Mouse (Mus musculus): Measurements from ENCODE around the gene Kcmf1.

Gene Kcmf1

DNA sequence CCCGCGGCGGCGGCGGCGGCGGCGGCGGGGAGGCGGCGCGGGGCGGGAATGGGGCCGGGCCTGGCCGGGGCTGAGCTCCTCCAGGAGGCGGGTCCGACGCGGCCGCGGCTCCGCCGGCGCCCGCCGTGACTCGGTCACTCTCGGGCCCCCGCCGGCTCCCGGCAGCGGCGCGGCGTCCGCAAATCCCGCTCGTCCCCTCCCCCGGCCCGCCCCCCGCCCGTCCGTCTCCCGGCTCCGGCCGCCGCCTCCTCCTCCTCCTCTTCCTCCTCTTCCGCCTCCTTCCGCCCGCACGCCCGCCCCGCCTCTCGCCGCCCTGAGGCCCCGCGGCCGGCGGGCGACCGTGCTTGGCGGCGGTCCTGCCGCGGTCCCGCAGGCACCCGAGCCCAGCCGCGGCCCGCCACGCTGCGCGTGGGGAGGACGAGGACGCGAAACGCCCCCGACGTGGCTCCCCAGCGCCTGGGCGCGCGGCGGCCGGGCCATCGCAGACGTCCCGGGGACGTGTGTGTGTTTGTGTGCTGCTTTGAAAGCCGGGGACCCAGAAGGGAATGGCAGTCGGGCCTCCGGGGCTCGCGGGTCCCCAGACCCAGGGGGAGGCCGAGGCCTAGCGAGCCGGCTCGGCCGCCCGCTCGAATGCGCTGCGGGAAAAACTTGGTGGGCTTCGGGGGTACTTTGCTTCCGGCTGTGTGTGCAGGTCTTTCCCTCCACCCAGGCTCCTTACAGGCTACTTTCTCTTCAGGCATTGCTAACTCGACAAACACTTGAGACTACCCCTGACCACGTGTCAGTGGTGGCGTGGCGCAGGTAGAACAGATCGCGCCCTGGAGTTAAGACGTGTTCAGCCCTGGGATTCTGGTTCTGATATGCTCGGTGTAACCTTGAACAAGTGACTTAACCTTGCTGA lies at the start of gene Kcmf1:
TSS of gene Kcmf1 (minus strand) at position 199 of the 901 bp plus-strand sequence.
- peak; percentile 84 for DNase-seq

GRCm38 (mm10) chr6:72949161-72949756 lies 49.5 kb upstream of the Kcmf1 start:
- DNase-seq: no peak

DNA sequence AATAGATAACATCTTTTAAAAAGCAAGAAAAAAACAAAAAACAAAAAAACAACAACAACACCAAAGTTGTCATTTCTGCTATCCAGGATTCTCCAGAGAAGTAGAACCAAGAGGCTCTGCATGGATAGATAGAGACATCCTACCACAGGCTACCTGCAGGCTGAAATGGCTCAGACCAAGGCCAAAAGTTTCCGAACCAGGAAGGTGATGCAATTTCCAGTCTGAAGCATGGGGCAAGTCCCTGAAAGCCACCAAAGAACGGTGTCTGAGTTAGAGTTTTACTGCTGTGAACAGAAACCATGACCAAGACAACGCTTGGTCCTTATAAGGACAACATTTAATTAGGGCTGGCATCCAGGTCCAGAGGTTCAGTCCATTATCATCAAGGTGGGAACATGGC lies 48.6 kb upstream of the Kcmf1 start:
- no peak for DNase-seq

- DNase-seq: no peak
Observed at GRCm38 (mm10) chr6:72947960-72948359, 48.2 kb upstream of the Kcmf1 start.

DNA sequence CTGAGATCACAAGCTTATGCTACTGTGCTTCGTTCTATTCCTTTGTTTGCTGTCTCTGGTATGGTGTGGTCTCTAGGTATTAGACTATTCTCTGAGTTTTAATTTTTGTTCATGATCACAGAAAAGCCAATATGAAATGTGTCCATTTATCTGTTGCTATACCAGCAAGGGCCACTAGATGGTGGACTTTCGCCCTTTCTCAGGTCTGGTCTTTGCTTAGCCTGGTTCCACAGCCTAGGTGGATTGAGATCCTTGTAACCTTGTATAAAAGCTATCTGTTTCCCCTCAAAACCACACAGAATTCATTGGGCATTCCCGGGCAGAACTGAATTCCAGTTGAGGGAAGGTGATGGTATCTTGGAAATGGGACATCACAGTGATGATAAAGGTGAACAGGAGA lies 40.7 kb upstream of the Kcmf1 start:
- DNase-seq: peak; percentile 70

DNA sequence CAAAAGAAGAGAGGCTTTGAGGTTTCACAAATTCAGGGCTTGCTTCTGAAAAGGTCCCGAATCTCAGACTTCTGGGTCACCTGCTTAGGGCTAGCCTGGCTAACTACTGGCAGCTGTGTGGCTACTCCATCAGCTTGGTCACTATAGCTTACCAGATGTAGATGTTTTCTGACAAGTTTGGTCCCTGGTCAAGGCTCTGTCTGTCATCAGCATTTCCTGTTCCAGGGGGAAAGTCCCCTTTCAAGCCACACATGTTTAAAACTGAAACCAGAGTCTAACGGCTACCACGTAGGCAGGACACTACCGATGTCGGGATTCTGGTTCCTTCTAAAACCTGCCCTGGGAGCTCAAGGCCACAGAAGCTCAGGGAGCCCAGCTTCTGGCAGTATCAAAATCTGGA lies 38.1 kb upstream of the Kcmf1 start:
- no peak for DNase-seq

- DNase-seq: no peak
Observed at GRCm38 (mm10) chr6:72937430-72937829, 37.7 kb upstream of the Kcmf1 start.

GRCm38 (mm10) chr6:72932955-72933354 lies 33.2 kb upstream of the Kcmf1 start:
- DNase-seq: no peak

DNA sequence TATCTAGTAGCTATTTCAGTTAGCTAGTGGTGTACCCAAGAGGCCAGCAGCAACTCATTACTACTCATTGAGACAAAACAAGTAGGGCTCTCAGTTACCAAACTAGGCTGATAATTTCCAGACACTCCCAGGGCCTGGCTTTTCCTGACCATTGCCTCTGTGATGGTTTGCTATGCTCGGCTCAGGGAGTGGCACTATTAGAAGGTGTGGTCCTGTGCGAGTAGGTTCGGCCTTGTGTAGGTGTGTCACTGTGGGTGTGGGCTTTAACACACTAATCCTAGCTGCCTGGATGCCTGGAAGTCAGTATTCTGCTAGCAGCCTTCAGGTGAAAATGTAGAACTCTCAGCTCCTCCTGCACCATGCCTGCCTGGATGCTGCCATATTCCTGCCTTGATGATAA lies 31.8 kb upstream of the Kcmf1 start:
- DNase-seq: no peak

DNA sequence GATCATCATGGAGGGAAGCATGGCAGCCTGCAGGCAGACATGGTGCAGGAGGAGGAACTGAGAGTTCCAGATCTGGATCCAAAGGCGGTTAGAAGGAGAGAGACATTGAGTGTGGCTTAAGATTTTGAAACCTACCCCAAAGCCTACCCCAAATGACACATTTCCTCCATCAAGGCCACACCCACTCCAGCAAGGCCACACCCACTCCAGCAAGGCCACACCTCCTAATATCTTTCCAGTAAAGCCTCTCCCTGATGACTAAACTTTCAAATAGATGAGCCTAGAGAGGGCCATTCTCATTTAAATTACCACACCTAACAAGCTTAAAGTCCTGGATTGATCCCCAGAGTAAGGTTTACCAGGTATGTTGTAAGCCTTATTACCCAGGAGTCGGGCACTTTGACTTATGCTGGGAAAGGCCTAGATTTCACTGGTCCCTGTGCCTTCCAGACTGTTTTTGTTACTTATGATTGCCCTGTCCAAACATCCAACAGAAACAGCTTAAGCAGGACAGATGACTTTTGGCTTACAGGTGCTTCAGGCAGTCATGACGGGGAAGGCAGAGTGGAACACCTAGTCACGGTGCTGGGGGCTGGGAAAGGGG lies 30.1 kb upstream of the Kcmf1 start:
- DNase-seq: no peak

- peak; percentile 35 for DNase-seq
Observed at GRCm38 (mm10) chr6:72926755-72927482, 27.1 kb upstream of the Kcmf1 start.

GRCm38 (mm10) chr6:72926031-72926430 lies 26.3 kb upstream of the Kcmf1 start:
- no peak for DNase-seq

- DNase-seq: no peak
Observed at GRCm38 (mm10) chr6:72923381-72923780, 23.6 kb upstream of the Kcmf1 start.

GRCm38 (mm10) chr6:72921081-72921480 lies 21.3 kb upstream of the Kcmf1 start:
- no peak for DNase-seq

DNA sequence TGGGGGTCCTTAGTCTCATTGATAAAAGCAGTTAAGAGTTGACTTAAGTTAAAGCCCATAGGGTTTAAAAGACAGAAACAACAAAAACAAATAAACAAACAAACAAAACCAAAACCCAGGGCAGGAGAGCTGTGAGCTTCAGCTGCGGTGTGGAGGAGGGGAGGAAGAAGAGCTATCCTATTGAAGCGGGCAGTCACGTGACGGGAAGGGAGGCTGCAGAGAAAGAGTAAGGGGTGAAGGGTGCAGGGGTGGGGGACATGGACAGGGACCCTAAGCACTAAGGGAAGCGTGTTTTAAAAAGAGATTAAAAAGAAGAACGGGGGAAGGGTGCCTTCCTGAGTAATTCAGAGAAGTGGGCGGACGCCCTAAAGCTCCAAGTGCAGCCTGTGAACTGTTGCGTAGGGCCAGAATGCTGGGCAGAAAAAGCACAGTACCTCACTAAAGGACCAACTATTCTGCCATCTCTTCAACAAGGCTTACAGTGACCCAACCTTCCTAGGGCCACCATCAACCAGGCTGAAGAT lies 18.8 kb upstream of the Kcmf1 start:
- DNase-seq: no peak

GRCm38 (mm10) chr6:72916330-72916729 lies 16.6 kb upstream of the Kcmf1 start:
- no peak for DNase-seq

- no peak for DNase-seq
Observed at GRCm38 (mm10) chr6:72914087-72914749, 14.4 kb upstream of the Kcmf1 start.

GRCm38 (mm10) chr6:72911261-72911660 lies 11.5 kb upstream of the Kcmf1 start:
- no peak for DNase-seq

DNA sequence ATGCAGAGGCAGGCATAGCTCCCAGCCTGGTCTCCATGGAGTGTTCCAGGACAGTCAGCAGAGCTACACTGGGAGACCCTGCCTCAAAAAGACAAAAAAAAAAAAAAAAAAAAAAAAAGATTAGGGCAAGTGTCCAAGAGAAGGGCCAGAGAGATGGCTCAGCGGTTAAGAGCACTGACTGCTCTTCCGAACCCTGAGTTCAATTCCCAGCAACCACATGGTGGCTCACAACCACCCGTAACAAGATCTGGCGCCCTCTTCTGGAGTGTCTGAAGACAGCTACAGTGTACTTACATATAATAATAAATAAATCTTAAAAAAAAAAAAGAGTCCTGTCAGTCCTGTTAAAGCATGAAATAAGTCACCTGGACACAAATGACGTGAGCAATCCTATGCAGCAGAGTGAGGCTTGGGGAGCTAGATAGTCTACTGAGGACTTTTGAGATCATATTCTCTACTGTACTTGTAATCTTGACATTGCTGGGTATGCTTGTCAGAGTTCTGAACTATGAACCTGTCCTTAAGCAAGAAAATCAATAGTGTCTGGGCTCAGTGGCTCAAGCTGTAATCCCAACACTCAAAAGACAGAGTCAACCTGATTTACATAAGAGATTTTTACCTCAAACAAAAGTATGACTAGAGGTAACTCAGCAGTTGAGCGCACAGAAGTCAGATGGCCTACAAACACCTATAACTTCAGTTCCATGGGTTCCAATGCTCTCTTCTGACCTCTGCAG lies 2.6 kb upstream of the Kcmf1 start:
- no peak for DNase-seq

GRCm38 (mm10) chr6:72900952-72901351 lies 1.2 kb upstream of the Kcmf1 start:
- DNase-seq: no peak

- DNase-seq: peak; percentile 80
Observed at GRCm38 (mm10) chr6:72899201-72899780, 488 bp downstream of the Kcmf1 start.

Measured in kidney, adult 18-20 months (tissue).